Mouse (Mus musculus) CH12.LX (cell line): Measurements from ENCODE around the gene Mindy2. TPM values are rescaled to one million over a fixed set of nuclear protein-coding genes. Genes with fewer than 3 reads are reported as not detected.

Source experiments
- DNase-seq: peaks from one replicate; pipeline ENCODE4 v3.0.0-alpha.2; 2013; ENCODE audit errors: extremely low read depth
- H3K27ac ChIP-seq: 2 replicates; pipeline ENCODE4 v1.5.1; 2012; ENCODE audit warnings: low read depth, mild to moderate bottlenecking, control low read depth, moderate library complexity; ENCODE audit not compliant: insufficient read depth
- H3K27me3 ChIP-seq: replicated peaks from 2 replicates; pipeline ENCODE3; 2012; ENCODE audit warnings: inconsistent platforms
- H3K36me3 ChIP-seq, 2 experiments: replicated peaks in 1 of 2; 2 replicates each; pipeline versions ENCODE3 to v1.6.1; 2012; ENCODE audit warnings: inconsistent platforms in 1 of 2, low read length in 1 of 2, mild to moderate bottlenecking in 1 of 2, mixed read lengths in 1 of 2, moderate library complexity in 1 of 2; ENCODE audit not compliant: control insufficient read depth in 1 of 2, insufficient read depth in 1 of 2
- H3K4me1 ChIP-seq, 2 experiments: 2 replicates each; pipeline ENCODE4 v1.6.1; 2012; ENCODE audit warnings: inconsistent platforms in 1 of 2, moderate library complexity in 1 of 2; ENCODE audit not compliant: insufficient read depth in 2 of 2, control insufficient read depth in 1 of 2
- H3K4me2 ChIP-seq: 2 replicates; pipeline ENCODE4 v1.6.1; 2012; ENCODE audit warnings: low read depth, mild to moderate bottlenecking, control low read depth; ENCODE audit not compliant: poor library complexity, insufficient read depth, severe bottlenecking
- H3K4me3 ChIP-seq, 3 experiments: fragments of 150-350 bp in 1 of 3; sonication (generic) in 1 of 3; replicated peaks in 1 of 3; 2 replicates each; pipeline versions ENCODE3 to v1.5.1; 2011 to 2012; ENCODE audit warnings: low read depth in 2 of 3, low read length in 2 of 3, mild to moderate bottlenecking in 2 of 3, moderate library complexity in 2 of 3, control low read depth in 1 of 3, improper control_type of control experiment in 1 of 3, inconsistent platforms in 1 of 3, mixed read lengths in 1 of 3; ENCODE audit not compliant: poor library complexity in 1 of 3
- H3K79me2 ChIP-seq: replicated peaks from 2 replicates; pipeline ENCODE4 v1.6.1; 2012; ENCODE audit warnings: mild to moderate bottlenecking, moderate library complexity; ENCODE audit not compliant: control insufficient read depth, poor library complexity, insufficient read depth, severe bottlenecking; ENCODE audit errors: extremely low read depth
- H3K9ac ChIP-seq: 2 replicates; pipeline ENCODE4 v1.6.1; 2012; ENCODE audit warnings: low read depth, mild to moderate bottlenecking, control low read depth, moderate library complexity; ENCODE audit not compliant: insufficient read depth
- H3K9me3 ChIP-seq: replicated peaks from 2 replicates; pipeline ENCODE3; 2012; ENCODE audit warnings: low read length, inconsistent platforms, mixed read lengths
- BHLHE40 ChIP-seq: IDR thresholded peaks from 2 replicates; pipeline ENCODE4 v1.6.1; 2011; ENCODE audit warnings: mild to moderate bottlenecking, low read depth, low read length, improper control_type of control experiment
- CHD2 ChIP-seq: IDR thresholded peaks from 2 replicates; pipeline ENCODE4 v1.6.1; 2011; ENCODE audit warnings: low read length, improper control_type of control experiment
- E2F4 ChIP-seq: IDR thresholded peaks from 2 replicates; pipeline ENCODE4 v1.6.1; 2011; ENCODE audit warnings: low read depth, low read length, improper control_type of control experiment; ENCODE audit not compliant: insufficient replicate concordance
- ELF1 ChIP-seq: IDR thresholded peaks from 2 replicates; pipeline ENCODE4 v1.6.1; 2014; ENCODE audit warnings: low read depth, mild to moderate bottlenecking, inconsistent platforms, low read length, improper control_type of control experiment
- EP300 ChIP-seq: IDR thresholded peaks from 2 replicates; pipeline ENCODE4 v1.6.1; 2011; ENCODE audit warnings: low read length, improper control_type of control experiment
- ETS1 ChIP-seq: conservative IDR thresholded peaks from 2 replicates; pipeline ENCODE4 v1.6.1; 2012; ENCODE audit warnings: low read depth, mild to moderate bottlenecking, inconsistent platforms, low read length, improper control_type of control experiment, moderate library complexity
- GABPA ChIP-seq: IDR thresholded peaks from 2 replicates; pipeline ENCODE4 v1.6.1; 2012; ENCODE audit warnings: low read depth, low read length, improper control_type of control experiment, inconsistent platforms; ENCODE audit not compliant: insufficient replicate concordance
- HCFC1 ChIP-seq: IDR thresholded peaks from 2 replicates; pipeline ENCODE4 v1.6.1; 2012; ENCODE audit warnings: low read depth, mild to moderate bottlenecking, inconsistent platforms, low read length, improper control_type of control experiment
- IRF4 ChIP-seq: IDR thresholded peaks from 2 replicates; pipeline ENCODE4 v1.6.1; 2014; ENCODE audit warnings: low read depth, mild to moderate bottlenecking, inconsistent platforms, low read length, improper control_type of control experiment
- JUN ChIP-seq: IDR thresholded peaks from 2 replicates; pipeline ENCODE4 v1.6.1; 2011; ENCODE audit warnings: low read depth, mild to moderate bottlenecking, low read length, improper control_type of control experiment, moderate library complexity; ENCODE audit not compliant: insufficient read depth
- KAT2A ChIP-seq: IDR thresholded peaks from 2 replicates; pipeline ENCODE4 v1.6.1; 2012; ENCODE audit warnings: low read length, improper control_type of control experiment, inconsistent platforms; ENCODE audit not compliant: insufficient replicate concordance
- MAFK ChIP-seq: IDR thresholded peaks from 2 replicates; pipeline ENCODE4 v1.6.1; 2011; ENCODE audit warnings: low read length, improper control_type of control experiment; ENCODE audit not compliant: insufficient replicate concordance
- MAZ ChIP-seq: IDR thresholded peaks from 2 replicates; pipeline ENCODE4 v1.6.1; 2012; ENCODE audit warnings: low read depth, mild to moderate bottlenecking, inconsistent platforms, low read length, improper control_type of control experiment, moderate library complexity
- MEF2A ChIP-seq: IDR thresholded peaks from 2 replicates; pipeline ENCODE4 v1.6.1; 2014; ENCODE audit warnings: low read depth, mild to moderate bottlenecking, inconsistent platforms, low read length, improper control_type of control experiment, borderline replicate concordance
- NELFE ChIP-seq: IDR thresholded peaks from 2 replicates; pipeline ENCODE4 v1.6.1; 2011; ENCODE audit warnings: low read depth, low read length, improper control_type of control experiment
- NRF1 ChIP-seq: IDR thresholded peaks from 2 replicates; pipeline ENCODE4 v1.6.1; 2014; ENCODE audit warnings: low read depth, mild to moderate bottlenecking, inconsistent platforms, low read length, improper control_type of control experiment, moderate library complexity
- PAX5 ChIP-seq: IDR thresholded peaks from 2 replicates; pipeline ENCODE4 v1.6.1; 2012; ENCODE audit warnings: low read length, inconsistent platforms, mixed read lengths
- POLR2A ChIP-seq: IDR thresholded peaks from 2 replicates; pipeline ENCODE4 v1.6.1; 2011; ENCODE audit warnings: low read depth, mild to moderate bottlenecking, improper control_type of control experiment, low read length
- SMC3 ChIP-seq: IDR thresholded peaks from 2 replicates; pipeline ENCODE4 v1.6.1; 2011; ENCODE audit warnings: low read depth, low read length, improper control_type of control experiment
- TBP ChIP-seq: conservative IDR thresholded peaks from 2 replicates; pipeline ENCODE4 v1.6.1; 2011; ENCODE audit warnings: low read depth, low read length, improper control_type of control experiment
- TCF12 ChIP-seq: IDR thresholded peaks from 2 replicates; pipeline ENCODE4 v1.6.1; 2014; ENCODE audit warnings: low read depth, mild to moderate bottlenecking, inconsistent platforms, low read length, improper control_type of control experiment
- UBTF ChIP-seq: IDR thresholded peaks from 2 replicates; pipeline ENCODE4 v1.6.1; 2012; ENCODE audit warnings: low read depth, mild to moderate bottlenecking, inconsistent platforms, low read length, improper control_type of control experiment, moderate library complexity
- USF1 ChIP-seq: IDR thresholded peaks from 2 replicates; pipeline ENCODE4 v1.6.1; 2014; ENCODE audit warnings: low read depth, mild to moderate bottlenecking, inconsistent platforms, low read length, improper control_type of control experiment
- USF2 ChIP-seq: conservative IDR thresholded peaks from 2 replicates; pipeline ENCODE4 v1.6.1; 2011; ENCODE audit warnings: low read depth, low read length, improper control_type of control experiment
- ZC3H11A ChIP-seq: IDR thresholded peaks from 2 replicates; pipeline ENCODE4 v1.6.1; 2012; ENCODE audit warnings: low read depth, mild to moderate bottlenecking, inconsistent platforms, low read length, improper control_type of control experiment
- ZMIZ1 ChIP-seq: IDR thresholded peaks from 2 replicates; pipeline ENCODE4 v1.6.1; 2012; ENCODE audit warnings: low read depth, mild to moderate bottlenecking, inconsistent platforms, low read length, improper control_type of control experiment
- ZNF384 ChIP-seq: IDR thresholded peaks from 2 replicates; pipeline ENCODE4 v1.6.1; 2012; ENCODE audit warnings: low read depth, low read length, improper control_type of control experiment, inconsistent platforms
- dilution Hi-C: fragments of 300-500 bp; cut with MboI; formaldehyde crosslinking; loops from 2 replicates; pipeline ENCODE4 v1.14.3; 2020; ENCODE audit warnings: low sequenced_read_pairs; ENCODE audit not compliant: extremely low pct_unique_long_range_greater_than_20kb, extremely low pct_ligation_motif_present
- in situ Hi-C: fragments of 300-500 bp; cut with MboI; formaldehyde crosslinking; loops from 3 replicates; pipeline ENCODE4 v1.14.3; 2019; ENCODE audit warnings: low sequenced_read_pairs, low pct_ligation_motif_present, low pct_unique_long_range_greater_than_20kb, mixed read lengths
- polyA plus RNA-seq: library from polyadenylated mRNA; unstranded; fragments of >175 nt; gene quantifications from 2 replicates; pipeline ENCODE4 v1.2.1, GENCODE M21; 2012; ENCODE audit warnings: low read depth; ENCODE audit not compliant: insufficient read length
- total RNA-seq, 2 experiments: library from RNA; depleted of rRNA; stranded (reverse); fragments of 300-350 nt in 1 of 2; fragments of >200 nt in 1 of 2; gene quantifications; 2 replicates each; pipeline ENCODE4 v1.2.3; 2012 to 2014

Mindy2 gene
- total and polyA plus RNA-seq, 3 experiments = 5.9 to 9.9 (median 7.0) TPM

GRCm38 (mm10) chr9:70587171-70587570 is 69.8 kb downstream of the Mindy2 start:
- in situ Hi-C loops = no loop called here
- H3K9me3 ChIP-seq = no peaks in the 10 kb centered on the region
- no peaks in the 10 kb centered on the region for H3K27me3 ChIP-seq
- peaks cover 0 to 36% of the 10 kb centered on the region in 2 experiments; a peak in 2 of 4 replicates for H3K4me1 ChIP-seq
- H3K27ac ChIP-seq = no peak overlapping the region
- no peak overlapping the region for H3K4me2 ChIP-seq
- H3K36me3 ChIP-seq = peaks cover 77 to 89% of the 10 kb centered on the region in 2 experiments
- H3K79me2 ChIP-seq = no peaks in the 10 kb centered on the region
- TF ChIP-seq TBP (no peak), ELF1 (no peak), SMC3 (no peak), ZC3H11A (no peak), MAZ (no peak), NRF1 (no peak), TCF12 (no peak), ZMIZ1 (no peak), UBTF (no peak), NELFE (no peak), JUN (no peak), MEF2A (no peak), GABPA (no peak), PAX5 (no peak), E2F4 (no peak), HCFC1 (no peak), ETS1 (no peak), USF1 (no peak)
- TF ChIP-seq, all 38 proteins: peak for 0
- H3K4me3 ChIP-seq = no peak overlapping the region
- DNase-seq = no peak
- H3K9ac ChIP-seq = no peak overlapping the region
- dilution Hi-C loops = no loop called here

- Histone ChIP-seq H3K36me3 (peaks cover 74 to 88% of the 10 kb centered on the region in 2 experiments), H3K9me3 (no peaks in the 10 kb centered on the region), H3K9ac (no peak overlapping the region), H3K4me1 (peaks cover 0 to 39% of the 10 kb centered on the region in 2 experiments; a peak in 2 of 4 replicates), H3K4me2 (no peak overlapping the region), H3K4me3 (no peak overlapping the region)
- peak; percentile 33 for DNase-seq
- in situ Hi-C loops = no loop called here
- dilution Hi-C loops = no loop called here
- no peak for TF ChIP-seq ETS1
- TF ChIP-seq MEF2A = no peak
- no peak for TF ChIP-seq USF1
- TF ChIP-seq ZNF384 = no peak
- no peak for TF ChIP-seq CHD2
- no peak for TF ChIP-seq USF2
- TF ChIP-seq ELF1 = no peak
- TF ChIP-seq HCFC1 = no peak
- TF ChIP-seq EP300 = no peak
- no peak for TF ChIP-seq IRF4
- TF ChIP-seq BHLHE40 = no peak
- no peak for TF ChIP-seq MAFK
- no peak for TF ChIP-seq KAT2A
- TF ChIP-seq POLR2A = no peak
- TF ChIP-seq JUN = no peak
- no peak for TF ChIP-seq ZMIZ1
- TF ChIP-seq E2F4 = no peak
- TF ChIP-seq, all 38 proteins: peak for 0
- Histone ChIP-seq H3K79me2 (no peaks in the 10 kb centered on the region), H3K27me3 (no peaks in the 10 kb centered on the region), H3K27ac (no peak overlapping the region)
Observed at GRCm38 (mm10) chr9:70585172-70585571, 71.8 kb downstream of the Mindy2 start.
